Mouse (Mus musculus): ENCODE measurements around the gene Get4. TPM values are rescaled to one million over a fixed set of nuclear protein-coding genes. Genes with fewer than 3 reads are reported as not detected.

Get4 gene
- polyA plus RNA-seq, 1 experiment = 26.8 TPM

- Histone ChIP-seq H3K4me3 (ENCODE audit: insufficient read depth, low read length) (no peak overlapping the region), H3K27ac (ENCODE audit: insufficient read depth, low read depth, low read length) (no peak overlapping the region), H3K4me1 (ENCODE audit: control insufficient read depth, insufficient read depth, low read length) (no peaks in the 10 kb centered on the region)
- TF ChIP-seq CTCF (IDR thresholded peaks at IDR 0.05; ENCODE audit: low read depth, low read length) = no peak
- no peak for TF ChIP-seq POLR2A (IDR thresholded peaks at IDR 0.05; ENCODE audit: borderline replicate concordance, low read depth, low read length)
Measured at GRCm38 (mm10) chr5:139234423-139234822, 17.7 kb upstream of the Get4 start.

- no peak overlapping the region for H3K4me3 ChIP-seq (ENCODE audit: insufficient read depth, low read length)
- H3K27ac ChIP-seq (ENCODE audit: insufficient read depth, low read depth, low read length) = no peak overlapping the region
- H3K4me1 ChIP-seq (ENCODE audit: control insufficient read depth, insufficient read depth, low read length) = no peaks in the 10 kb centered on the region
- TF ChIP-seq CTCF (IDR thresholded peaks at IDR 0.05; ENCODE audit: low read depth, low read length) = no peak
- no peak for TF ChIP-seq POLR2A (IDR thresholded peaks at IDR 0.05; ENCODE audit: borderline replicate concordance, low read depth, low read length)
Measured at GRCm38 (mm10) chr5:139237436-139237835, 14.7 kb upstream of the Get4 start.

DNA sequence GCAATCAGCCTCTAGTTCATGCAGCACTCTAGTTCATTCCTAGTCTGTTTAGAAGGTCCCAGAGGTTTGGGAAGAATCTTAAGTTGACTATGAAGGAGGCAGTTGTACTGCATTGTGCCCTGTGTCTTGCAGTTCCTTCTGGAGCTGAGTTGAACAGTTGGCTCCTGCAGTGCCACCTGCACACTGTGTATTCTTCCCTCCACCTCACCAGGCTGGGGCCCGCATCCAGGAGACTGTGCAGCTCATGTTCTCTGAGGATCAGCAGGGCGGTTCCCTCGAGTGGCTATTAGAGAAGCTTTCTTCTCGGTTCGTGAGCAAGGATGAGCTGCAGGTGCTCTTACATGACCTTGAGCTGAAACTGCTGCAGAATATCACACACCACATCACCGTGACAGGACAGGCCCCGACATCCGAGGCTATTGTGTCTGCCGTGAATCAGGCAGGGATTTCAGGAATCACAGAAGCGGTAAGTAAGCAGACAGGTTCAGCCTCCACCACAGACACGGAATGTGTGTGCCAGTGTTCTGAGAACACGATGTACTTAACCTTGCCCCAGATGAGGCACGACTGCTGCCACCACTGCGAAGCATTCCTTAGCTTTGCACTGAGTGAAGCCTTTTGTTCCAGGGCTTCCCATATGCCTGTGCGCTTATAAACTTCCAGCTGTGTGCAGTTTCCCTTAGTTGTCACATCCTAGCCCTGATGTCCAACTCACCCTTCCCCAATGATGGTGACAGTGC lies 10.9 kb upstream of the Get4 start:
- H3K27ac ChIP-seq (ENCODE audit: insufficient read depth, low read depth, low read length) = no peak overlapping the region
- H3K4me3 ChIP-seq (ENCODE audit: insufficient read depth, low read length) = no peak overlapping the region
- no peaks in the 10 kb centered on the region for H3K4me1 ChIP-seq (ENCODE audit: control insufficient read depth, insufficient read depth, low read length)
- TF ChIP-seq CTCF (IDR thresholded peaks at IDR 0.05; ENCODE audit: low read depth, low read length) = no peak
- no peak for TF ChIP-seq POLR2A (IDR thresholded peaks at IDR 0.05; ENCODE audit: borderline replicate concordance, low read depth, low read length)

DNA sequence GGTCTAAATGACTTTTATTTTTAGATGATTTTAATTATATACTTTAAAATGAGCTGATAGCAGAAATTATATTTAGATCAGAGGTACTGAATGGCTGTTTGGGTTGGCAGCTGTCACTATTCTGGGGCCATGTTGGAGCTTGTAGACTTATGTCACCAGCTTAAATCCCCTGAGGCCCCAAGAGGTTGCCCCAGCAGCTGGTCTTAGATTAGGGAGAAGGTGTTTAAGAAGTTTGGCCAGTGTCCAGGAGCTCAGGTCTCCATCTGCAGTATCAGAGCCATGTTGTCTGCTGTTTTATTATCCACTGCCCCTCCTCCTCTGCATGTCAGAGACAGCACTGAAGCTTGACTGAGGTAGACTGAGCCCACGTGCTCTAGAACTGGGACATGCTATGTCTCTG lies 8.7 kb upstream of the Get4 start:
- Histone ChIP-seq H3K27ac (ENCODE audit: insufficient read depth, low read depth, low read length) (no peak overlapping the region), H3K4me1 (ENCODE audit: control insufficient read depth, insufficient read depth, low read length) (no peaks in the 10 kb centered on the region), H3K4me3 (ENCODE audit: insufficient read depth, low read length) (no peak overlapping the region)
- TF ChIP-seq POLR2A (IDR thresholded peaks at IDR 0.05; ENCODE audit: borderline replicate concordance, low read depth, low read length) = no peak

DNA sequence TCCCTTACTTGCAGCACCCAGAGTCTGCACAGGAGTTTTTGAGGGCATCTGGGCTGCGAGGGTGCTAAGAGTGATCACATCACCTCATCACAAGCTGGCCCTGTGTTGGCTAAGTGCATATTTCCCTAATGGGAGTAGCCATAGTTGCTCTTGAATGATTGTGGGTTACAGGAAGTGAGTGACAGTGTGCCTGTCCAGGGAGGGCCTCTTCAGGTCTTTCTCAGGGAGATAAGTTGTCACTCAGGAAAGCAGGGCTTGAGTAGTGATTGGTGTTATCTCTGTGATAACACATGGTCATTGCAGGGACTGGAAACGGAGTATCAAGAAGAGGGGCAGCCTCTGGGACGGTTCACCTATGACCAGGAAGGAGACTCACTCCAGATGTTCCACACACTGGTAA lies 4.4 kb upstream of the Get4 start:
- Histone ChIP-seq H3K27ac (ENCODE audit: insufficient read depth, low read depth, low read length) (no peak overlapping the region), H3K4me1 (ENCODE audit: control insufficient read depth, insufficient read depth, low read length) (0 out of 2 replicates have a peak, but pooled peaks cover 5% of the 10 kb centered on the region), H3K4me3 (ENCODE audit: insufficient read depth, low read length) (no peak overlapping the region)
- TF ChIP-seq POLR2A (IDR thresholded peaks at IDR 0.05; ENCODE audit: borderline replicate concordance, low read depth, low read length) = no peak
- TF ChIP-seq CTCF (IDR thresholded peaks at IDR 0.05; ENCODE audit: low read depth, low read length) = no peak

- TF ChIP-seq POLR2A (IDR thresholded peaks at IDR 0.05; ENCODE audit: borderline replicate concordance, low read depth, low read length) = no peak
- no peak for TF ChIP-seq CTCF (IDR thresholded peaks at IDR 0.05; ENCODE audit: low read depth, low read length)
- Histone ChIP-seq H3K27ac (ENCODE audit: insufficient read depth, low read depth, low read length) (no peak overlapping the region), H3K4me1 (ENCODE audit: control insufficient read depth, insufficient read depth, low read length) (0 out of 2 replicates have a peak, but pooled peaks cover 5% of the 10 kb centered on the region), H3K4me3 (ENCODE audit: insufficient read depth, low read length) (no peak overlapping the region)
Measured at GRCm38 (mm10) chr5:139248846-139249245, 3.3 kb upstream of the Get4 start.

GRCm38 (mm10) chr5:139251279-139251678 lies 845 bp upstream of the Get4 start:
- Histone ChIP-seq H3K4me1 (ENCODE audit: control insufficient read depth, insufficient read depth, low read length) (peaks cover 24% of the 10 kb centered on the region), H3K4me3 (ENCODE audit: insufficient read depth, low read length) (peak overlapping the region; percentile 68; the same call in 1 of the 2 replicates), H3K27ac (ENCODE audit: insufficient read depth, low read depth, low read length) (no peak overlapping the region)
- TF ChIP-seq CTCF (IDR thresholded peaks at IDR 0.05; ENCODE audit: low read depth, low read length) = no peak
- TF ChIP-seq POLR2A (IDR thresholded peaks at IDR 0.05; ENCODE audit: borderline replicate concordance, low read depth, low read length) = no peak

DNA sequence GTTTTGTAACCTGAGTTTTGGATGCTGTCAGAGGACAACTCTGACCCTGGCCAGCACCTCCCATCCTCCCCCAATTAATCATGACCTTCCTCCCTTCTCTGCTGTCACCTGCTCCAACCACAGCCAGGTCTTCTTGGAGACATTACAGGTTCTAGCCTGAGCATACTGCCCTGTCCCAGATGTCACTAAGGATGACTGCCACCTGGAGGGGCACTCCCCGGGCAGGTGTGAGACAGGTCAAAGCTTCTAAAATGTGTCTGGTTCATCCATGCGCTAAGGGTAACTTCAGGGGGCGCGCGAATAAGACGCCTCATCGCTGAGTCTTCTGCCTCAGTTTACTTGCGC lies 416 bp upstream of the Get4 start:
- peak overlapping the region; percentile 68 for H3K4me3 ChIP-seq (ENCODE audit: insufficient read depth, low read length)
- peak overlapping the region; percentile 12; the same call in 1 of the 2 replicates for H3K27ac ChIP-seq (ENCODE audit: insufficient read depth, low read depth, low read length)
- TF ChIP-seq POLR2A (IDR thresholded peaks at IDR 0.05; ENCODE audit: borderline replicate concordance, low read depth, low read length) (no peak), CTCF (IDR thresholded peaks at IDR 0.05; ENCODE audit: low read depth, low read length) (no peak)
- H3K4me1 ChIP-seq (ENCODE audit: control insufficient read depth, insufficient read depth, low read length) = peaks cover 28% of the 10 kb centered on the region

- Histone ChIP-seq H3K27ac (ENCODE audit: insufficient read depth, low read depth, low read length) (peak overlapping the region; percentile 72), H3K4me1 (ENCODE audit: control insufficient read depth, insufficient read depth, low read length) (peaks cover 34% of the 10 kb centered on the region), H3K4me3 (ENCODE audit: insufficient read depth, low read length) (peak overlapping the region; percentile 95)
- no peak for TF ChIP-seq POLR2A (IDR thresholded peaks at IDR 0.05; ENCODE audit: borderline replicate concordance, low read depth, low read length)
Measured at GRCm38 (mm10) chr5:139252910-139253245, 754 bp downstream of the Get4 start.

- H3K27ac ChIP-seq (ENCODE audit: insufficient read depth, low read depth, low read length) = peak overlapping the region; percentile 72
- peaks cover 34% of the 10 kb centered on the region for H3K4me1 ChIP-seq (ENCODE audit: control insufficient read depth, insufficient read depth, low read length)
- TF ChIP-seq CTCF (IDR thresholded peaks at IDR 0.05; ENCODE audit: low read depth, low read length) = no peak
- no peak for TF ChIP-seq POLR2A (IDR thresholded peaks at IDR 0.05; ENCODE audit: borderline replicate concordance, low read depth, low read length)
- peak overlapping the region; percentile 95 for H3K4me3 ChIP-seq (ENCODE audit: insufficient read depth, low read length)
Measured at GRCm38 (mm10) chr5:139253301-139253741, 1.2 kb downstream of the Get4 start.
